Mouse (Mus musculus): ENCODE measurements around the gene Lfng. TPM values are rescaled to one million over a fixed set of nuclear protein-coding genes. Genes with fewer than 3 reads are reported as not detected.

Lfng gene
- total and polyA plus RNA-seq, 2 experiments from 2014 or later: 20.1 to 56.6 TPM

DNA sequence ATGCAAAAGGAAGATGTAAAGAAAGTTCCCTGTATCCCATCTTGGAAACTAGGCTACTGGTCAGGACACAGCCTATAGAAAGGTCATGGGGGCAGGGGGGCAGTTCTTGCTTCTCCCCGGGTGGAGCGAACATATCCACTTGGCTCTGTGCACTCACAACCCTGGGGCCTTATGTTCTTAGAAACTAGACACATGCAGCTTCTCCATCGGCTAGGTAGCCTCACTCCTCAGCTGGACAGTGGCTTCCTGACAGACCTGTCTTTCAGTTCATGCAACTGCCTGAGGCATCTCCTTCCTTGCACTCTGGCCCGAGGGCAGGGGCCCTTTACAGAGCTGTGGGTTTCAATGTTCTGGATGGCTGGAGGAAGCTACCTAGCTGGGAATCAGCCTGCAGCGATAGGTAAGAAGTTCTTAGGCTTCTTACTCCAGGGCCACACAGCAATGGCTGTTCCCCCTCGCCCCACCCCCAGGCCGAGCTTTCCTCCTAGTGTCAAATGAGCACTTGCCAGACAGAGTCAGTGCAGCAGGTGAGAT, 42.8 kb downstream of the Lfng start:
- ATAC-seq (ENCODE audit: low FRiP score) (no peak), DNase-seq (ENCODE audit: low spot score) (no peak)
- peak overlapping the region; percentile 46; the same call in 1 of the 2 replicates for H3K9ac ChIP-seq (replicated peaks; ENCODE audit: low read length, poor library complexity, severe bottlenecking)
- 0 out of 2 replicates have a peak, but pooled peaks cover 3% of the 10 kb centered on the region for H3K36me3 ChIP-seq (ENCODE audit: insufficient read depth, low read length)
- peaks cover 20% of the 10 kb centered on the region for H3K4me1 ChIP-seq (ENCODE audit: insufficient read depth, low read length)
- H3K27me3 ChIP-seq (ENCODE audit: insufficient read depth, low read length): no peaks in the 10 kb centered on the region
- TF ChIP-seq CTCF (IDR thresholded peaks at IDR 0.05): no peak
- H3K4me3 ChIP-seq (ENCODE audit: low read depth, low read length): no peak overlapping the region
- H3K4me2 ChIP-seq (ENCODE audit: low read depth, low read length, poor library complexity, severe bottlenecking): no peak overlapping the region
- H3K27ac ChIP-seq (ENCODE audit: low read depth, low read length): peak overlapping the region; percentile 86
- H3K9me3 ChIP-seq (ENCODE audit: low read length): no peaks in the 10 kb centered on the region
- 68% methylated on average over 7 of the region's 7 CpGs for WGBS

DNA sequence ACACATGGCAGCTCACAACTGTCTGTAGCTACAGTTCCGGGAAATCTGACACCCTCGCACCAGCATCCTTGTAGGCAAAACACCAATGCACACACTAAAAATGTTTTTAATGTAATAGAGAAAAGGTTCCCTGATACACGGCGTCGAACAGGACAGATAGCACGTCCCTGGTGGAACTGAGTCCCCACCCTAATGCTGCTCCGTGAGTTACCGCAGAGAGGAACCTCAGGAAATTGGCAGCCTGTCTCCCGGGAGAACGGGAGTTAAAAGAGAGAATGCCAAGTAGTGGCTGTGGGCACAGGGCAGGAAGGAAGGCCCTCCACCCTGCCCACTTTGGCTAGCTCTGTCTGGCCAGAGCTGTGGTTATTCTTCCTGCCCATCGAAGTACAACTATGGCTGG, 44.1 kb downstream of the Lfng start:
- Histone ChIP-seq H3K9me3 (ENCODE audit: low read length) (no peaks in the 10 kb centered on the region), H3K36me3 (ENCODE audit: insufficient read depth, low read length) (no peaks in the 10 kb centered on the region), H3K27me3 (ENCODE audit: insufficient read depth, low read length) (no peaks in the 10 kb centered on the region), H3K4me2 (ENCODE audit: low read depth, low read length, poor library complexity, severe bottlenecking) (no peak overlapping the region), H3K27ac (ENCODE audit: low read depth, low read length) (no peak overlapping the region), H3K4me3 (ENCODE audit: low read depth, low read length) (no peak overlapping the region), H3K4me1 (ENCODE audit: insufficient read depth, low read length) (peaks cover 16% of the 10 kb centered on the region), H3K9ac (replicated peaks; ENCODE audit: low read length, poor library complexity, severe bottlenecking) (no peak overlapping the region)
- TF ChIP-seq CTCF (IDR thresholded peaks at IDR 0.05): no peak
- ATAC-seq (ENCODE audit: low FRiP score) (no peak), DNase-seq (ENCODE audit: low spot score) (no peak)
- 74% methylated on average over 11 of the region's 11 CpGs for WGBS

DNA sequence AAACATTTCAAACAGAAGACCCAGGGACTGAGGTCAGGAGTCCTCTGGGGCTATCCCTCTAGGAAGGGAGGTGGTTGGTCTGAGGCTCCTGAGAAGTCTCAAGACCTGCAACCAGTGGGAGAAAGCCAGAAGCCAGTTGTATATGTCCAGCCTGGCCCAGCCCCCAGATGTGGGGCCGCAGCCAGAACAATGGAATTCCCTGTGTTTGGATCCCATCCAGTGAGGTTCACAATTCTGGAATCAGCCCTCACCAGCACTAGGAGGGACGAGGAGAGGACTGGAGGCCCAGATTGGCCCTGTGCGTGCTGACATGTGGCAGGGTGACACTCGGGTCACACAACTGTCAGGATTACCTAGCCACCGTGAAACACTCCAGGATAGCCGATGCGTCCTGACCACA, 45.5 kb downstream of the Lfng start:
- no peak for ATAC-seq (ENCODE audit: low FRiP score)
- no peaks in the 10 kb centered on the region for H3K27me3 ChIP-seq (ENCODE audit: insufficient read depth, low read length)
- no peak overlapping the region for H3K9ac ChIP-seq (replicated peaks; ENCODE audit: low read length, poor library complexity, severe bottlenecking)
- no peaks in the 10 kb centered on the region for H3K36me3 ChIP-seq (ENCODE audit: insufficient read depth, low read length)
- H3K4me3 ChIP-seq (ENCODE audit: low read depth, low read length): no peak overlapping the region
- 69% methylated on average over 7 of the region's 7 CpGs for WGBS
- no peak for TF ChIP-seq CTCF (IDR thresholded peaks at IDR 0.05)
- peaks cover 10% of the 10 kb centered on the region; the same call in 1 of the 2 replicates for H3K4me1 ChIP-seq (ENCODE audit: insufficient read depth, low read length)
- no peaks in the 10 kb centered on the region for H3K9me3 ChIP-seq (ENCODE audit: low read length)
- no peak for DNase-seq (ENCODE audit: low spot score)
- H3K27ac ChIP-seq (ENCODE audit: low read depth, low read length): no peak overlapping the region
- no peak overlapping the region for H3K4me2 ChIP-seq (ENCODE audit: low read depth, low read length, poor library complexity, severe bottlenecking)

DNA sequence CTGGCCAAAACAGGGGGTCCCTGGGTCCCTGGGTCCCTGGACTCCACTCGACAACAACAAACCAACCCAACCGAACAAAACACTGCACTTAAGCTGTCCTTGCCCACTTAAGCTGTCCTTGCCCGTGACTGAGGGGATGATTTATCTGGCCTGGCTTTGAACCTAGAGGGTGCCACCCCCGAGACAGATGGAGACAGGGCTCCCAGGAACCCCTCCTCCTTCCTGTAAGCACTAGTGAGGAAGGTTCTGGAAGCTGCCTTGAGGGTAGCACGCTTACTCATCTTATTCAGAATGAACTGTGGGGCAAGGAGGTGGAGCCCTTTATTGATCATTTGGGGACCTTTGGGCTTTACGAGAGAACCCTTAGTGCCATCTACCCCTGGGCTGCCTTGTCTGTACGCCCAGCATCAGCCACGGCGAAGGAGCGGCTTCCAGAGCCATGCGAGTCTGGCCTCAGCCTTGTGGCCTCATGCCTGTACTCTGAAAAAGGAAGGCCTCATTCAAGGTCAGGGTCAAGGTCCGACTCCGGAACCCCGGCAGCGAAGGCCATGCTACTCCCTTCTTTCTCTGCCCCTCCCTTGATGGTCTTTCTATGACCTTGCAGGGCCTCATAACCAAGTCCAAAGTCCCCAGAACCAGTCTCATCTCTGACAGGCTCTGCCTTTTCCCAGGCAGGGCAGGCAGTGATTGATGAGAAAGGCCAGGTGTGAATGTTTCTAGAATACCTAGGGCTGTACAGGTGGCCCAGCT, 47.2 kb downstream of the Lfng start:
- H3K9me3 ChIP-seq (ENCODE audit: low read length): no peaks in the 10 kb centered on the region
- H3K36me3 ChIP-seq (ENCODE audit: insufficient read depth, low read length): no peaks in the 10 kb centered on the region
- H3K27me3 ChIP-seq (ENCODE audit: insufficient read depth, low read length): no peaks in the 10 kb centered on the region
- WGBS: 88% methylated on average over 15 of the region's 15 CpGs
- no peak overlapping the region for H3K9ac ChIP-seq (replicated peaks; ENCODE audit: low read length, poor library complexity, severe bottlenecking)
- DNase-seq (ENCODE audit: low spot score): no peak
- H3K4me2 ChIP-seq (ENCODE audit: low read depth, low read length, poor library complexity, severe bottlenecking): no peak overlapping the region
- no peak for TF ChIP-seq CTCF (IDR thresholded peaks at IDR 0.05)
- no peak overlapping the region for H3K27ac ChIP-seq (ENCODE audit: low read depth, low read length)
- H3K4me1 ChIP-seq (ENCODE audit: insufficient read depth, low read length): peaks cover 10% of the 10 kb centered on the region; the same call in 1 of the 2 replicates
- no peak overlapping the region for H3K4me3 ChIP-seq (ENCODE audit: low read depth, low read length)
- no peak for ATAC-seq (ENCODE audit: low FRiP score)

DNA sequence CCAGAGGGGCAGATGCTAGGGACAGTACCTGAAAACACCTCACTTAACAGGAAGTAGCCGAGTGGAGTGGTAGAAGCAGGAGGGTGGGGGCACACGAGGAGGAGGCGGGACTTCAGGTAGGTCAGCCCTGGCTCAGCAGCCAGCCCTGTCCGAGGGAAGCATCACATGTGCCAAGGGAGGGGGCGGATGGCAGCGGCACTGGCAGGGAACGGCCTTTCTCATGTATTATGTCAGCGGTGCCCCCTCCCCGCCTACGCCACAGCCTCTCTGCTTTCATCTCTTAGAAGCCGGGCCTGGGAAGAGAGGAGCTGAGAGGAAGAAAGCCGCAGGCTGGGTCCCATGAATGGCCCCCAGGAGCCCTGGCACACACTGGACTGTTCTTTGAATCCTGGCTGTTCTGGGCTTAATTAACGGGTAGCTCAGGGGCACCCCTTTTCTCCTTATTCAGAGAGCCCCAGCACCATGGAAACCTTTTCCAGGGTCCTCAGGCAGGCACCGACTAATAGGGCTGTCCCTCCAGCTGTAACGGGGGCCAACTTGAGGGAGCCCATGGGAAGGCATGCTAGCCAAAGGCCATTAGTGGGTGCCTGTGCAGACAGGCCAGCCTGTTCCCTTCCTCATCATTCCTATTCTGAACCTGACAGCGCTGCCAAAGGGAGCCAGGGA, 52.6 kb downstream of the Lfng start:
- Histone ChIP-seq H3K4me2 (ENCODE audit: low read depth, low read length, poor library complexity, severe bottlenecking) (no peak overlapping the region), H3K27ac (ENCODE audit: low read depth, low read length) (peak overlapping the region; percentile 65), H3K36me3 (ENCODE audit: insufficient read depth, low read length) (peaks cover 4% of the 10 kb centered on the region), H3K9ac (replicated peaks; ENCODE audit: low read length, poor library complexity, severe bottlenecking) (no peak overlapping the region), H3K27me3 (ENCODE audit: insufficient read depth, low read length) (no peaks in the 10 kb centered on the region), H3K4me1 (ENCODE audit: insufficient read depth, low read length) (peaks cover 13% of the 10 kb centered on the region; the same call in 1 of the 2 replicates), H3K4me3 (ENCODE audit: low read depth, low read length) (no peak overlapping the region), H3K9me3 (ENCODE audit: low read length) (no peaks in the 10 kb centered on the region)
- DNase-seq (ENCODE audit: low spot score): peak; percentile 92
- no peak for TF ChIP-seq CTCF (IDR thresholded peaks at IDR 0.05)
- peak; percentile 87 for ATAC-seq (ENCODE audit: low FRiP score)
- 23% methylated on average over 16 of the region's 16 CpGs for WGBS

DNA sequence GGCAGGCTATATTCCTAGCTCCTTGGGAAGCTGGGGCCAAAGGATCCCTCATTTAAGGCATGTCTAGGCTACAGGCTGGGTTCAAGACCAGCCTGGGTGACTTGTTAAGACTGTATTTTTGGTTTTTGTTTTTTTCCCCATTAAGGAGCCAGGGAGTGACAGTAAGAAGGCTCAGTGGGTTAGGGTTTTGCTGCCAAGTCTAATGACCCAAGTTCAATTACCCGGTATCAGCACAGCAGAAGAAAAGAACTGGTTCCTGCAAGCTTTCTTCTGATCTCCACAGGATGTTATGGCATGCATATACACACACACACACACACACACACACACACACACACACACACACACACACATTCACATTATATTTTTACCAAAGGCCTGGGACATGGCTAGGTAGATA, 53.3 kb downstream of the Lfng start:
- Histone ChIP-seq H3K4me1 (ENCODE audit: insufficient read depth, low read length) (peaks cover 13% of the 10 kb centered on the region; the same call in 1 of the 2 replicates), H3K27ac (ENCODE audit: low read depth, low read length) (peak overlapping the region; percentile 65), H3K36me3 (ENCODE audit: insufficient read depth, low read length) (peaks cover 11% of the 10 kb centered on the region), H3K4me3 (ENCODE audit: low read depth, low read length) (no peak overlapping the region), H3K27me3 (ENCODE audit: insufficient read depth, low read length) (no peaks in the 10 kb centered on the region), H3K4me2 (ENCODE audit: low read depth, low read length, poor library complexity, severe bottlenecking) (no peak overlapping the region), H3K9ac (replicated peaks; ENCODE audit: low read length, poor library complexity, severe bottlenecking) (no peak overlapping the region), H3K9me3 (ENCODE audit: low read length) (no peaks in the 10 kb centered on the region)
- no peak for TF ChIP-seq CTCF (IDR thresholded peaks at IDR 0.05)
- WGBS: 59% methylated on average over 1 of the region's 1 CpGs
- no peak for ATAC-seq (ENCODE audit: low FRiP score)
- no peak for DNase-seq (ENCODE audit: low spot score)

Measured in midbrain, postnatal 0 days (tissue).